Mouse (Mus musculus) liver, adult 2 months (tissue): Measurements from ENCODE around the gene 9430007A20Rik.

Source experiments
- CTCF ChIP-seq: fragments of 200-500 bp; IDR thresholded peaks from 2 replicates; pipeline ENCODE4 v1.5.1; 2011; ENCODE audit warnings: low read depth, low read length, control low read depth
- POLR2A ChIP-seq: fragments of 200-500 bp; IDR thresholded peaks from 2 replicates; pipeline ENCODE4 v1.6.1; 2011; ENCODE audit warnings: low read length, control low read depth; ENCODE audit not compliant: insufficient read depth; ENCODE audit errors: extremely low read depth

DNA sequence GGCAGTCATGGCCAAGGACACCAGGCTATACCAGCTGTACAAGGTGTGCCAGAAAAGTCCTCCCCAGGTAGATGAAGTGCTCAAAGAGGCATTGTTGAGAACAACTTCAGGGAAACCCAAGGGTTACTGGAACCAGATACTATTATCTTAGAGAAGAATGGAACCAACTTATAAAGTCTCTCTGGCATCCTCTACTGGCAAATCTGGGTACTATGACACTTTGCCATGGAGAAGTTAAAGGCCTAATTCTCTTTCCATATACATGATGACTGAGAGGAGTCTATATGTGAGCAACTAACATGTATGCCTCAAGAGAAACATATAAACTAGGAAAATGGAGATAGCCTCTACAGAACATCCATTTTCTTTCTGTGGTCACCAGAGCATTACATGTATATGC, 31.5 kb downstream of the 9430007A20Rik start:
- TF ChIP-seq CTCF (no peak), POLR2A (no peak)
